Mouse (Mus musculus) lung, postnatal 25 days (tissue): Measurements from ENCODE around the gene Clasp1.

ENCODE experiments used
- DNase-seq: peaks from one replicate; pipeline ENCODE4 v3.0.0; 2022; ENCODE audit warnings: low spot score

Clasp1 gene

DNA sequence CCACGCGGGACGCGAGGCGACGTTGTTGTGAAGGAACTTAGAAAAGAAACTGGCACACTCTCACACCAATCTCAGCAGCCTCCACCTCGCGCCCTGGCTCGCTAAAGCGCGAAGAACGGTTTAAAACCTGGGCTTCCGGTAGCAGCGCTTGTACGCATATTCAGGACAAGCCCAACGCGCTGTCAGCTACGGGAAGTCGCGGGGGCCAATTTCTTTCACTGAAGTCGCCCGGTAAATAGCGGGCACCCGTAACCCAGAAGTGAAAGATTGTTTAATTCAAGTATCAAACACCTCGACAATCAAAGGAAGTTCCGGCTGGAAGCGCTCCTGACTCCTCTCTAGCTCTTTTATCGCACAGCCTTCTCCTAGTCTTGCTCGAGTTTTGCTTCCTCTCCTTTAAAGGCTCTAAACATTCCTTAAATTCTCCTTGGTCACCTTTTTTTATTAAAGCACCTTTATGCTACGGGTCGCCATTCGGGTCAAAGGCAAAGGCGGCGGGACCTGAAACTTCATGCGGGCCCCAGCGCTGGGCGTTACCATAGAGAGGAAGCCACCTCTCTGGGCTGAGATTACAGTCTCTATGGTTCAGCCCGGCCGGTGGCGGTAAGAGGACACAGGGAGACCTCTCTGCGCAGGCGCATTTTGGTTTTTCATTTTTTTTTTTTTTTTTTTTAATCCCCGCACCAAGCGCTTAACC lies at the start of gene Clasp1:
TSS of gene Clasp1 (plus strand) at position 302 of the 697 bp plus-strand sequence.
- peak; percentile 97 for DNase-seq

DNA sequence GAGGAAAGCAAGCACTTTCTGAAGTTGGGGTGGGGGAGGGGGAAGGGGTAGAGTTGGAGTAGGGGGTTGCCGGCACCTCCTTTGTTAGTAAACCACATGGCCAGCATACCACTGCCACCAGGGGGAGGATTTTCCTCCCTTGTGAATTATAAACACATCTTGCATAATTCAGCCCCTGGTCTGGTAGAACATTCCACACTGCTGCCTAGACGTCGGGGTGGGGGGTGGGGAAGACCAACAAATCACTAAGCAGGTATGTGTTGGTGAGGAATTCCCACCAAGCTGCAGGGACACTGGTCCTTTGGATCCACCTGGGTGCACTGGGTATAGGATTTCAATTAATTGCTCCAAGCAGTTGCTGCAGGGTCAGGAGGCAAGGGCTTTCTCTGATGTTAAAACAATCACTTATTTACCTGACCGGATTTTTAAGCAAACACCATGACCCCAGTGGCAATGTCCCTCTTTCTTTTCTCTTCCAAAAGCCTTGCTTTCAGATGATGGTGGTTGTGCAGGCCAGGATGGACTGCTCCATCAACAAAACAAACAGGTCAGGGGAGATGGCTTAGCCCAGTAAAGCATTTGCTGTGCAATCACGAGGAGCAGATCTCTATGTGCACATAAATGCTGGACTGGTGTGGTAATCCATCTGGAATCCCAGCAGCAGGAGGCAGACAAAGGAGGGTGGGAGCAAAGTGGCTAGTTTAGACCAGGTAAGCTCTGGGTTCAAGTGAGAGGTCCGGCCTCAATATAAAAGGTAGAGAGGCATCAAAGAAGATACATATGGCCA lies 45.0 kb upstream of the Clasp1 start:
- peak; percentile 34 for DNase-seq

GRCm38 (mm10) chr1:118349922-118350321 lies 38.9 kb upstream of the Clasp1 start:
- DNase-seq = no peak

GRCm38 (mm10) chr1:118359071-118359761 lies 29.6 kb upstream of the Clasp1 start:
- DNase-seq = no peak

- no peak for DNase-seq
Observed at GRCm38 (mm10) chr1:118367970-118368369, 20.9 kb upstream of the Clasp1 start.

DNA sequence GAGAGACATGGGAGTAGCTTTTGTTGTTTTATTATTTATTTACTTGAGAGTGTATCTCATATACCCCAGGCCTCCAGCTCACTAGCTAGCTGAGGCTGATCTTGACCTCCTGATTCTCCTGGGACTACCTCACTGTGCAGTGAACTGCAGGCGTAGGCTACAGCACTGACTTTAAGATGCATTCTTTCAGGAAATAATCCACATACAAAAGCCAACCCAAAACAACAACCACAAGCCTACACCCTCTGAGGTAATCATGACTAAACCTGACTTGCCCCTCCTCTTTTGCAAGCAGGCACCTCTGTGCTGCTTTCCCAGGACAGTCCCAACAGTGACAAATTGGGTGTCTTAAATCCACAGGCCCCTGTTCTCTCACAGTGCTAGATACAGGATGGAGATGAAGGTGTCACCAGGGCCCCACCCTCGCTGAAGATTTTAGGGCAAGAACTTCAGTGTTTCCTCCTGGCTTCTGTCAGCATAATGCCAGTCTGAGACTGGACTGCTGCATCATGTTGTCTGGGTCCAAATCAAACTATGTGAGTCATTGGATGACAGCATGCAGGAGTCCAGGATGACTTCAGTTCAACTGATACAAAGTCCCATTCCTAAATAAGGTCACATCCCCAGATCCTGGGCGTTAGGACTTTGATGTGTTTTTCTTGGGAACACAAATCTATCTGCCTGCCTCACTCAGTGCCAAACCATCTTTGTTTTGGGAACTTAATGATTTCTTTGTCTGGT lies 20.0 kb upstream of the Clasp1 start:
- DNase-seq = no peak

GRCm38 (mm10) chr1:118377784-118378183 lies 11.1 kb upstream of the Clasp1 start:
- no peak for DNase-seq

DNA sequence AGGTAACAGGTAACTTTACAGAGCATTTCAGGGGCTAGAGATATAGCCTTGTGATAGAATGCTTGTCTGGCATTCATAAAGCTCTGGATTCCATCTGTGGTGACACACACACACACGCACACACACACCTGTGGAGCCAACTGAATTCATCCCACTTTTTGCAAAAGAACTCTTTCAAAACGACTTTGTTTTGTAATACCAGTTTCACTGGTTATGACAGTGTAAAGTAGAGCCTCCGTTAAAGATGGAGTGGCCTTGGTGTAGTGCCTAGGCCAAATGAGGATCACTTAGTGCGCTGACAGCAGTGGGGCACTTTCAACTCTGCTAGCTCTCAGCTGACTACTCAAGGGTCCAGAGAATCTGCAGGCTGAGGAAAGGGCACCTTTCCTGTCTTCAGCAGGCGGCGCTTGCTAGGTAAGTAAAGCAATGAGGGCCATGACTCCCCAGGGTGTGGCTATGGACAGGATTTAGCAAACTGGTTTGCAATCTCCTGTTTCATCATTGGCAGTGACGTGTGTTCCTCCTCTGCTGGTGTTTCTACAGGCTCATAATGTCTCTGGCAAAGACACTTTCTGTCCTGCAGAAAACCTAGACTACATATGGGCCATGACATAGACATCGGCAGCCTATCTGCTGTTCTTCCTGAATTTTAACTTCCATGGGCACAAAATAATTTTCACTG lies 8.6 kb upstream of the Clasp1 start:
- no peak for DNase-seq

DNA sequence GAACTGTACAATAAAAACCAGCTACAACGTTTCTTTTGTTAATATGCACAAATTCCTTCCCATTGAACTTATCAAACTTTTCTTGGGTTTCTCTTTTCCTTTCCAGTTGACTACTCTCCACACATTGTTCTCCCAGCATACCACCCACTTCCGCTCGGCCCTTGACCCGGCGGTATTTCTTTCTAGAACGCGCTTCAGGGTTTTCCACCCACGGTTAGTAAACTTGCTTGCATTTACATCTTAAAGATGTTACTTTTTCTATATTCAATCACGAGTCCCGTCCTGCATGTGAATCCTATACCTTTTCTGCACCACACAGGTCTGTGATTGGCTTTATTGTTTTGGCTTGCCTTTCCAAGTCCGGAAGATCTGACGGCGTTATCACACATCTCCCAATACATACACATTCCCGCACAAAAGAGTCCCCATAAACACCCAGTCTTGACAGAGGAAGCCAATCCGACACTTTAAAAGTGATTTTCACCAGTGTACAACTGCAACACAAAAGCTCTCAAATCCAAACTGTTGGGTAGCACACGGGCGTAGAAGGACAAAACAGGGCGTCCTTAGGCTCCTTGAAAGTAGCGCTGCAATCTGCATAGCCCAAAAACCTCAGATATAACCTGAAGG lies 616 bp upstream of the Clasp1 start:
- DNase-seq = peak; percentile 81

DNA sequence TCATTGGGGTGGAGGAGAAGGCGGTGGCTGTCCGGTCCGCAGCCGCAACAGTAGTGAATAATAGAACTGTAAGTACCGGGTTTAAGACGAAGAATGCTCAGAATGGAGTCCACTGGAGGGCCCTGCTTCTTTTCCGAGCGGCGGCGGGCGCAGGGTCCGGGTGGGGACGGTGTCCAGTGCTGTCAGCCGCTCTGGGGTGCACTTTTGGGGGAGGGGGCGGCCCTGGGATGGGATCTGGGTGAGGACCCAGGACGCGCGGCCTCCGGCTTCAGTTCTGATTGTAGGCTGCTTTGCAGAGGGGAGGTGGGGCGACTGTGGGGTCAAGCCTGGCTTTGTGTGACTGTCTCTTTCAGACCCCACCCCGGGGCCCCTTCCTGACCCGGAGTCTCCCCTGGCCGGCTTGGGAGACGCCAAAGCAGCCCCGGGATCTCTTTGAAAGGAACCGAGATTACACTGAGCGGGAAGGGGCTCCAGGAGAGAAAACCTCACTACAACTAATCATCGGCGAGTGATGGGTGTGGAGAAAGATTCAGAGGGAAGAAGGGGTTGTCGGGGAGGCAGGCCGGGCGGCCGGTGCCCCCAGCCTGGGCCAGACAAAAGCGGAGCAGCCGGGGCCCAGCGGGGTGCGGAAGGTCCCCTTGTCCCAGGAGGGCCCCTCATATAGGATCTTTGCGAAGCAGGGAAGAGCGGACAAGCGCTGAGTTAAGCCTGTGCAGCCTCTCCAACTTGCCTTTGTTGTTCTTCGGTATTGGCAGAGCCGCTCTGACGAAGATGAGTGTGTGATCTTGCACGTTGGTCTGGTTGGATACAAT lies 802 bp downstream of the Clasp1 start:
- DNase-seq = no peak

DNA sequence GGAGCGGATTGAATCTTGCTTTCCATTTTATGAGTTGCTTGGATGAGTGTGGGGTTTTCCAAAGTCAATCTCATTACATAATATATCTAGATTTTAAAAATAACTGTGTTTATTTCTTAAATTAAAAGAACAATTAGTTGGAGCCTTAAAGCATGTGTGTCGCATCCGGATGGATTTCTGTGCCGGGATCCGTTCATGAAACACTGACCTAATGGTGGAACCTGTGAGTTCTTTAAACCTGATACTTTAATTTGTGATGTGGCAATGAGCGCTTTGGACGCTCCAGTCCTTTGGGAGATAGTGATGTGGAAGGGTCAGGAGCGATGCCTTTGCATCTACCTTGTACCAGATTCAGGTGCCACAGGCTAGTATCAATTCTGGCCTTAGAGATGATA lies 1.4 kb downstream of the Clasp1 start:
- no peak for DNase-seq

GRCm38 (mm10) chr1:118390871-118391387 lies 2.1 kb downstream of the Clasp1 start:
- no peak for DNase-seq

- no peak for DNase-seq
Observed at GRCm38 (mm10) chr1:118392246-118392645, 3.4 kb downstream of the Clasp1 start.

DNA sequence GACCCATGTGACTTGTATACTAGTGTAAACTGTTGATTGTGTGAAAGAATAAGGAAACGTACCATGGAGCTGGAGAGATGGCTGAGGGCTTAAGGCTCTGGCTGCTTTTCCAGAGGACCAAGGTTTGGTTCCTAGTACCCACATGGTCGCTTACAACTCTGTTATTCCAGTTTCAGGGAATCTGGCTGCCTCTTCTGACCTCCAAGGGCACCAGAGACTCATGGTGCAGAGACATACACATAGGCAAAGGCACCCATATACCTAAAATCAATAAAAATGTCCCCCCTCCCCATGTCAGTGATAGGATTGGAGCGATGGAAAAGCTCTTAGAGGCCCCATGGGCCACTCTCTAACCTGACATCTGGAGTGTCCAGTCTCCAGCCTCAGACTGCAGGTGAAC lies 5.1 kb downstream of the Clasp1 start:
- no peak for DNase-seq

- no peak for DNase-seq
Observed at GRCm38 (mm10) chr1:118397866-118398265, 9.0 kb downstream of the Clasp1 start.

GRCm38 (mm10) chr1:118398567-118398966 lies 9.7 kb downstream of the Clasp1 start:
- DNase-seq = peak; percentile 80

GRCm38 (mm10) chr1:118399625-118400310 lies 10.9 kb downstream of the Clasp1 start:
- no peak for DNase-seq

DNA sequence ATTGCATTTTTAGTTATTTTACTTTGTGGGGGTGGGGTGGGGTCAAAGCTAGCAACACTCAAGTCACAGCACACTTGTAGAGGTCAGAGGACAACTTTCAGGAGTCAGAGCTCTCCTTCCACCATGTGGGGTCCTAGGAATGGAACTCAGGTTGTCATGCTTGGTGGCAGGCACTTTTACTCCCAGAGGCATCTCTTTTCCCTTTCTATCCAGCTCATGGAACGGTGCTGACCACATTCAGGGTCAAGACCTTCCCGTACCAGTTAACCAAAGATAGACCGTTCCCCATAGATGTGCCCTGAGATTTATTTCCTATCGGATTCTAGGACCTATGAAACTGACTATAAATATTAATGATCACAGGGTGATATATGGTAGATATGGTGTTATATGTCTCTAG lies 13.1 kb downstream of the Clasp1 start:
- DNase-seq = no peak

DNA sequence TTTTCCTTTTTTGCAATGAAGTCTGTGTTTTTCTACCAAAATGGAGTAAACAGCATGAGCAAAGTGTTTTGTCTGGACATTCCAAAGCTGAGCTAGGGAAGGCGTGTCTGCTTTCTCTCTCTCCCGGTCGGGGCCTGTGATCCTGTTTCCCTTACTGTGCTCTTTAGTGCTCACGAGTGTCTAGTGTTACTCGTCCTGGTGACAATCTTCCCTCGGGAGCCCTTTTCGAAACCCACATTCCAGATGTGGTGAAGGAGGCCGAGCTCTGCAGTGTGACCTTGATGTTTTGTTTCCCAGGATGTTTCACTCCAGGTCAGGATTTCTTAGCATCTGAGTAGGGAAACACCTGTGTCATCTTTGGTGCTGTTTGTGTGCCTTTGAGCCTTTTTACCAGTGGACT lies 13.7 kb downstream of the Clasp1 start:
- DNase-seq = no peak
